Mouse (Mus musculus): ENCODE results near the gene Ebna1bp2. TPM values are rescaled to one million over a fixed set of nuclear protein-coding genes. Genes with fewer than 3 reads are reported as not detected.

Gene Ebna1bp2
- total RNA-seq, 2 experiments from 2014 or later, result 61.9 to 63.7 TPM

Other genes starting within 250 kb of the Ebna1bp2 start
- gene Szt2, start 211.5 kb upstream of the Ebna1bp2 start, total RNA-seq (2015), result 11.2 and 13.6 TPM in 2 replicates
- 4.1 and 5.5 TPM in 2 replicates for gene Szt2, start 211.5 kb upstream of the Ebna1bp2 start, total RNA-seq (2017)
- 76.9 and 102 TPM in 2 replicates for gene Med8, start 211.5 kb upstream of the Ebna1bp2 start, total RNA-seq (2015)
- gene Med8, start 211.5 kb upstream of the Ebna1bp2 start, total RNA-seq (2017), result 82.0 and 106 TPM in 2 replicates
- 88.6 and 93.9 TPM in 2 replicates for gene Elovl1, start 192.7 kb upstream of the Ebna1bp2 start, total RNA-seq (2015)
- 67.1 and 76.1 TPM in 2 replicates for gene Elovl1, start 192.7 kb upstream of the Ebna1bp2 start, total RNA-seq (2017)
- 47.3 and 47.8 TPM in 2 replicates for gene Cdc20, start 183.4 kb upstream of the Ebna1bp2 start, total RNA-seq (2015)
- 81.0 and 83.9 TPM in 2 replicates for gene Cdc20, start 183.4 kb upstream of the Ebna1bp2 start, total RNA-seq (2017)
- 0.36 TPM in 1 of 2 replicates, not detected in the other for gene Mpl, start 163.3 kb upstream of the Ebna1bp2 start, total RNA-seq (2015)
- gene Mpl, start 163.3 kb upstream of the Ebna1bp2 start, total RNA-seq (2017), result not detected in 2 replicates
- 0.27 and 0.34 TPM in 2 replicates for gene Tie1, start 130.7 kb upstream of the Ebna1bp2 start, total RNA-seq (2015)
- 0.16 and 0.26 TPM in 2 replicates for gene Tie1, start 130.7 kb upstream of the Ebna1bp2 start, total RNA-seq (2017)
- gene 2610528J11Rik, start 93.8 kb upstream of the Ebna1bp2 start, total RNA-seq (2015), result not detected in 2 replicates
- gene 2610528J11Rik, start 93.8 kb upstream of the Ebna1bp2 start, total RNA-seq (2017), result not detected in 2 replicates
- gene Tmem125, start 76.8 kb upstream of the Ebna1bp2 start, total RNA-seq (2015), result 0.18 TPM in 1 of 2 replicates, not detected in the other
- gene Tmem125, start 76.8 kb upstream of the Ebna1bp2 start, total RNA-seq (2017), result not detected in 2 replicates
- gene Cfap57, start within 50 bp of the Ebna1bp2 start, total RNA-seq (2015), result not detected in 2 replicates
- gene Cfap57, start within 50 bp of the Ebna1bp2 start, total RNA-seq (2017), result 0.16 and 0.18 TPM in 2 replicates
- gene Olfr62, start 38.2 kb downstream of the Ebna1bp2 start, total RNA-seq (2015), result not detected in 2 replicates
- gene Olfr62, start 38.2 kb downstream of the Ebna1bp2 start, total RNA-seq (2017), result not detected in 2 replicates
- gene Olfr1342, start 72.0 kb downstream of the Ebna1bp2 start, total RNA-seq (2015), result not detected in 2 replicates
- gene Olfr1342, start 72.0 kb downstream of the Ebna1bp2 start, total RNA-seq (2017), result not detected in 2 replicates
- gene Olfr1341, start 82.7 kb downstream of the Ebna1bp2 start, total RNA-seq (2015), result not detected in 2 replicates
- gene Olfr1341, start 82.7 kb downstream of the Ebna1bp2 start, total RNA-seq (2017), result not detected in 2 replicates
- not detected in 2 replicates for gene Olfr1340, start 99.3 kb downstream of the Ebna1bp2 start, total RNA-seq (2015)
- not detected in 2 replicates for gene Olfr1340, start 99.3 kb downstream of the Ebna1bp2 start, total RNA-seq (2017)
- gene Olfr1339, start 111.4 kb downstream of the Ebna1bp2 start, total RNA-seq (2015), result not detected in 2 replicates
- not detected in 2 replicates for gene Olfr1339, start 111.4 kb downstream of the Ebna1bp2 start, total RNA-seq (2017)
- gene Olfr1338, start 137.9 kb downstream of the Ebna1bp2 start, total RNA-seq (2015), result not detected in 2 replicates
- not detected in 2 replicates for gene Olfr1338, start 137.9 kb downstream of the Ebna1bp2 start, total RNA-seq (2017)
- not detected in 2 replicates for gene Olfr1337, start 161.8 kb downstream of the Ebna1bp2 start, total RNA-seq (2015)
- gene Olfr1337, start 161.8 kb downstream of the Ebna1bp2 start, total RNA-seq (2017), result not detected in 2 replicates
- not detected in 2 replicates for gene Olfr1335, start 189.1 kb downstream of the Ebna1bp2 start, total RNA-seq (2015)
- not detected in 2 replicates for gene Olfr1335, start 189.1 kb downstream of the Ebna1bp2 start, total RNA-seq (2017)
- gene Olfr1333, start 215.5 kb downstream of the Ebna1bp2 start, total RNA-seq (2015), result not detected in 2 replicates
- gene Olfr1333, start 215.5 kb downstream of the Ebna1bp2 start, total RNA-seq (2017), result not detected in 2 replicates
- not detected in 2 replicates for gene Olfr1331, start 243.8 kb downstream of the Ebna1bp2 start, total RNA-seq (2015)
- not detected in 2 replicates for gene Olfr1331, start 243.8 kb downstream of the Ebna1bp2 start, total RNA-seq (2017)

Data from megakaryocyte, adult 5-6 weeks (primary cell).